Mouse (Mus musculus) forebrain, embryonic 10.5 days (tissue): Measurements from ENCODE around the gene Reck. TPM values are rescaled to one million over a fixed set of nuclear protein-coding genes. Genes with fewer than 3 reads are reported as not detected.
A peak's percentile ranks its signal among the peaks of the same experiment; 100 is the strongest.

Experiments used
- DNase-seq: peaks from one replicate; pipeline ENCODE4 v3.0.0-alpha.2; 2017; ENCODE audit warnings: low spot score; ENCODE audit errors: extremely low spot score
- H3K27ac ChIP-seq: fragments of 300-500 bp; sonication (generic); 2 replicates; pipeline ENCODE4 v1.5.1; 2016; ENCODE audit warnings: mild to moderate bottlenecking
- H3K27me3 ChIP-seq: fragments of 300-500 bp; sonication (generic); 2 replicates; pipeline ENCODE4 v1.6.1; 2016; ENCODE audit warnings: mild to moderate bottlenecking; ENCODE audit not compliant: poor library complexity, severe bottlenecking
- H3K36me3 ChIP-seq: fragments of 300-500 bp; sonication (generic); replicated peaks from 2 replicates; pipeline ENCODE4 v1.6.1; 2016; ENCODE audit warnings: mild to moderate bottlenecking, moderate library complexity
- H3K4me1 ChIP-seq: fragments of 300-500 bp; sonication (generic); 2 replicates; pipeline ENCODE4 v1.6.1; 2016
- H3K4me3 ChIP-seq: fragments of 300-500 bp; sonication (generic); 2 replicates; pipeline ENCODE4 v1.5.1; 2016; ENCODE audit warnings: mild to moderate bottlenecking, moderate library complexity
- H3K9me3 ChIP-seq: fragments of 300-500 bp; sonication (generic); 2 replicates; pipeline ENCODE4 v1.6.1; 2016; ENCODE audit warnings: mild to moderate bottlenecking, moderate library complexity
- WGBS: fragments of 180-500 bp; shearing (Covaris S2); methylation state at CpG from one replicate; pipeline ENCODE4 v1.1.7; 2016; 5-methylcytosine and 5-hydroxymethylcytosine counted together
- polyA plus RNA-seq: library from polyadenylated mRNA; unstranded; fragments of >200 nt; fragmentation: Nextera tagmentation; extraction: Ambion mirVana; gene quantifications from 2 replicates; pipeline ENCODE4 v1.2.1, GENCODE M21; 2016

The Reck gene
- polyA plus RNA-seq, 1 experiment from 2014 or later = 11.2 TPM

- DNase-seq = no peak
- Histone ChIP-seq H3K4me1 (peaks cover 4% of the 10 kb centered on the region), H3K9me3 (peaks cover 15% of the 10 kb centered on the region), H3K4me3 (no peak overlapping the region), H3K27ac (no peak overlapping the region), H3K27me3 (no peaks in the 10 kb centered on the region), H3K36me3 (no peaks in the 10 kb centered on the region)
- WGBS = 93% methylated on average over 10 of the region's 10 CpGs
Observed at GRCm38 (mm10) chr4:43869821-43870220, 5.5 kb upstream of the Reck start.

GRCm38 (mm10) chr4:43874501-43874900, 829 bp upstream of the Reck start:
- DNase-seq = no peak
- Histone ChIP-seq H3K27me3 (0 out of 2 replicates have a peak, but pooled peaks cover 6% of the 10 kb centered on the region), H3K36me3 (no peaks in the 10 kb centered on the region), H3K9me3 (peaks cover 7% of the 10 kb centered on the region), H3K27ac (peak overlapping the region; percentile 98), H3K4me3 (peak overlapping the region; percentile 91), H3K4me1 (peaks cover 38% of the 10 kb centered on the region)
- WGBS = 60% methylated on average over 7 of the region's 7 CpGs

GRCm38 (mm10) chr4:43875919-43876411, 635 bp downstream of the Reck start:
- DNase-seq = no peak
- Histone ChIP-seq H3K36me3 (no peaks in the 10 kb centered on the region), H3K27ac (peak overlapping the region; percentile 98), H3K9me3 (peaks cover 7% of the 10 kb centered on the region), H3K4me1 (peaks cover 38% of the 10 kb centered on the region), H3K4me3 (peak overlapping the region; percentile 91), H3K27me3 (0 out of 2 replicates have a peak, but pooled peaks cover 6% of the 10 kb centered on the region)
- WGBS = 0% methylated on average over 20 of the region's 20 CpGs

- Histone ChIP-seq H3K27me3 (0 out of 2 replicates have a peak, but pooled peaks cover 6% of the 10 kb centered on the region), H3K36me3 (no peaks in the 10 kb centered on the region), H3K27ac (no peak overlapping the region), H3K4me3 (no peak overlapping the region), H3K4me1 (peaks cover 38% of the 10 kb centered on the region), H3K9me3 (peaks cover 7% of the 10 kb centered on the region)
- DNase-seq = no peak
- 95% methylated on average over 1 of the region's 1 CpGs for WGBS
Observed at GRCm38 (mm10) chr4:43877230-43877629, 1.9 kb downstream of the Reck start.

- WGBS = 50% methylated on average over 5 of the region's 5 CpGs
- no peak overlapping the region for H3K4me3 ChIP-seq
- H3K9me3 ChIP-seq = peaks cover under 1% of the 10 kb centered on the region; the same call in 1 of the 2 replicates
- H3K4me1 ChIP-seq = peaks cover 39% of the 10 kb centered on the region
- DNase-seq = no peak
- no peaks in the 10 kb centered on the region for H3K36me3 ChIP-seq
- 0 out of 2 replicates have a peak, but pooled peaks cover 6% of the 10 kb centered on the region for H3K27me3 ChIP-seq
- H3K27ac ChIP-seq = no peak overlapping the region
Observed at GRCm38 (mm10) chr4:43878121-43878776, 2.9 kb downstream of the Reck start.

GRCm38 (mm10) chr4:43879566-43879965, 4.2 kb downstream of the Reck start:
- Histone ChIP-seq H3K36me3 (no peaks in the 10 kb centered on the region), H3K4me1 (peaks cover 51% of the 10 kb centered on the region), H3K4me3 (no peak overlapping the region), H3K27ac (no peak overlapping the region), H3K27me3 (0 out of 2 replicates have a peak, but pooled peaks cover 6% of the 10 kb centered on the region), H3K9me3 (no peaks in the 10 kb centered on the region)
- no peak for DNase-seq
- 82% methylated on average over 6 of the region's 6 CpGs for WGBS

GRCm38 (mm10) chr4:43884196-43884595, 8.9 kb downstream of the Reck start:
- DNase-seq = no peak
- no peaks in the 10 kb centered on the region for H3K9me3 ChIP-seq
- no peak overlapping the region for H3K4me3 ChIP-seq
- H3K27me3 ChIP-seq = no peaks in the 10 kb centered on the region
- 28% methylated on average over 4 of the region's 4 CpGs for WGBS
- no peaks in the 10 kb centered on the region; the same call in 1 of the 2 replicates for H3K36me3 ChIP-seq
- H3K27ac ChIP-seq = peak overlapping the region; percentile 77
- peaks cover 36% of the 10 kb centered on the region for H3K4me1 ChIP-seq

- H3K36me3 ChIP-seq = peaks cover 8% of the 10 kb centered on the region
- no peaks in the 10 kb centered on the region for H3K27me3 ChIP-seq
- H3K27ac ChIP-seq = no peak overlapping the region
- DNase-seq = no peak
- H3K9me3 ChIP-seq = no peaks in the 10 kb centered on the region
- H3K4me3 ChIP-seq = no peak overlapping the region
- peaks cover 6% of the 10 kb centered on the region for H3K4me1 ChIP-seq
- WGBS = 92% methylated on average over 3 of the region's 3 CpGs
Observed at GRCm38 (mm10) chr4:43891247-43891646, 15.9 kb downstream of the Reck start.

- Histone ChIP-seq H3K4me3 (no peak overlapping the region), H3K36me3 (peaks cover 35% of the 10 kb centered on the region), H3K4me1 (no peaks in the 10 kb centered on the region), H3K9me3 (no peaks in the 10 kb centered on the region), H3K27me3 (no peaks in the 10 kb centered on the region), H3K27ac (no peak overlapping the region)
- no peak for DNase-seq
Observed at GRCm38 (mm10) chr4:43897209-43897608, 21.9 kb downstream of the Reck start.

- Histone ChIP-seq H3K4me1 (no peaks in the 10 kb centered on the region), H3K4me3 (no peak overlapping the region), H3K9me3 (no peaks in the 10 kb centered on the region), H3K27ac (no peak overlapping the region), H3K27me3 (no peaks in the 10 kb centered on the region), H3K36me3 (peaks cover 42% of the 10 kb centered on the region)
- DNase-seq = no peak
- 82% methylated on average over 8 of the region's 8 CpGs for WGBS
Observed at GRCm38 (mm10) chr4:43899197-43899596, 23.9 kb downstream of the Reck start.

- H3K4me3 ChIP-seq = no peak overlapping the region
- DNase-seq = no peak
- H3K27me3 ChIP-seq = no peaks in the 10 kb centered on the region
- no peaks in the 10 kb centered on the region for H3K4me1 ChIP-seq
- peaks cover 30% of the 10 kb centered on the region for H3K36me3 ChIP-seq
- no peaks in the 10 kb centered on the region for H3K9me3 ChIP-seq
- WGBS = 83% methylated on average over 7 of the region's 7 CpGs
- H3K27ac ChIP-seq = no peak overlapping the region
Observed at GRCm38 (mm10) chr4:43903690-43904089, 28.4 kb downstream of the Reck start.

GRCm38 (mm10) chr4:43906443-43906842, 31.1 kb downstream of the Reck start:
- Histone ChIP-seq H3K36me3 (peaks cover 32% of the 10 kb centered on the region), H3K27me3 (no peaks in the 10 kb centered on the region), H3K4me1 (no peaks in the 10 kb centered on the region), H3K4me3 (no peak overlapping the region), H3K27ac (no peak overlapping the region), H3K9me3 (no peaks in the 10 kb centered on the region)
- 38% methylated on average over 6 of the region's 6 CpGs for WGBS
- no peak for DNase-seq

- H3K27ac ChIP-seq = no peak overlapping the region
- no peaks in the 10 kb centered on the region for H3K4me1 ChIP-seq
- peaks cover 47% of the 10 kb centered on the region for H3K36me3 ChIP-seq
- 97% methylated on average over 5 of the region's 5 CpGs for WGBS
- H3K9me3 ChIP-seq = no peaks in the 10 kb centered on the region
- DNase-seq = no peak
- H3K27me3 ChIP-seq = no peaks in the 10 kb centered on the region
- H3K4me3 ChIP-seq = no peak overlapping the region
Observed at GRCm38 (mm10) chr4:43918221-43918620, 42.9 kb downstream of the Reck start.
